Mouse (Mus musculus): ENCODE measurements around the gene Dnaaf2. TPM values are rescaled to one million over a fixed set of nuclear protein-coding genes. Genes with fewer than 3 reads are reported as not detected.
"Not testable (repeated sequence)": the region's sequence is repeated elsewhere in the genome, so short reads cannot be mapped to it uniquely, and the experiment has no call there.

The Dnaaf2 gene
- total RNA-seq, 4 experiments from 2014 or later = 0.57 to 0.73 (median 0.65) TPM

DNA sequence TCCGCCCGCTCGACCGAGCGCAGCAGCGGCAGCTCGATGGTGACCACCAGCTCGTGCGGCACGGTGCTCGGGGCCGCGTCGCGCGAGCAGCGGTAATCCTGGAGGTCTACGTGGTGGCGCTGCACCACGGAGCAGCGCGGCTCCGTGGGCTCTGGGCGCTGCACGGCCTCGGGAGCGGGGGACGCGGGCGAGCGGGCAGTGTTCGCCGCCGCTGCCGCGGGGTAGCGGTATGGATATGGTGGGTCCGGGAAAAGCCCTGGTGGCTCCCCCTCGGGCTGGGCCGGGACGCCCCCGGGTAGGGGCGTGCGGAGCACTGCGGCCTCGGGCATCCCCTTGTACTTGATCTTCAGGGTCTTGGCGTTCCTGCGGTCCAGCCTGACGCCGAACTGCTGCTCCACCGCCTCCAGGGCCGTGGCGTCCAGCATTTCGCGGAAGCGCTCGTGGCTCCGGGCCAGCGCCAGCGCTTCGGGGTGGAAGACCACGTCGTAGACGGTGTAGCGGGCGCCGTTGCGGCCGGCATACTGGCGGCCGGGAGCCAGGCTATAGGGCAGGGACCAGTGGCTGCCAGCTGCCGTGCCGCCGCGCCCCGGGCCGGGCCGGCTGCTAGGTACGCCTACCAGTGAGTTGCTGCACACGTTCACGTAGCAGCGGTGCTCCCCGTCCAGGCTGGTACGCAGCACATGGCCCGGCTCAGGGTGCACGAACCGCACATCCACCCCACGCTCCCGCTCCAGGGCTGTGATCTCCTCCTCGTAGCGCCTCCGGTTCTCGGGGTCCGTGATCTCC is 658 bp downstream of the Dnaaf2 start:
- DNase-seq (ENCODE audit: low spot score) = peak; percentile 50

DNA sequence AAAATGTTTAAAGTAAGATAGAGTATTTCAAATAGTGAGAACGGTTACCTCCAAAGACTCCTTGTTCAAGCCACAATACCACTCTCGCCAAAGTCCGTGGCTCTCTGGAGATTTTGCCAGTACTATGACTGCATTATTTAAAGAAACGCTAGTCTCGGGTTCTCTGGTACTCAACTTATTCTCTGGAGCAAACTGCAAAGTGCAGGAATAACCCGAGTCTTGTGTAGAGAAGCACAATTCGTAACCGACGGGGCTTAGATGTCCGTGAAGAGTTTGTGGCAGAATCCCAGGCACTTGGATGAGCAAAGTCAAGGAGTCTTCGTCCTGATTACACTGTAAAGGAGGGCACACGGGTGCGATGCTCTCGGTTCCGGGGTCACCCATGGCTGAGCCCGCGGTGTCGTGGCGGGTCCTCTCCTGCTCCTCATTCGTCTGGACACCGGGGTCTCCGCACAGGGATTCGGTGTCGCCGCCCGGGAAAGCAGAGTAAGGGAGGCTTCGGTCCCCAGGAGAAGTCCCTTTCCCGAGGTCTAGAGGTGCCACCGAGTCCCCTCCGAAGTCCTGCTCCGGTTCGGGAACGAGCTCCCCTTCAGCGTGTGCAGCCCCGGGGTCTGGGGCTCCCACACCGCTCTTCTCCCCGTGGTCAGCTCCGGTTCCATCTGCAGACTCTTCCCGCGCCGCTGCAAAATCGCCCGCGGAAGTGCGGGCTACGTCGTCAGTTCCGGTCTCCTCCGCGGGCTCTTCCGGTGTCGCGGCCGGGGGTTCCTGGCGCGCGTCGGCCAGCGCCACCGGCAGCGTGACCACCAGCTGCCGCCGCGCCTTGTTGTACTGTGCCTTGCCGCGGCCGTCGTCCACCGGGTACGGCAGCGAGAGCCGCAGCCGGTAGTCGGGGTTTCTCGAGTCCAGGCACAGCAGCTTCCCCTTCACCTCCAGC is 1.5 kb downstream of the Dnaaf2 start, which contains the start of gene Gm49383:
Gm49383 (minus strand) TSS at position 661 of the 934 bp plus-strand sequence.
- peak; percentile 60 for DNase-seq (ENCODE audit: low spot score)

DNA sequence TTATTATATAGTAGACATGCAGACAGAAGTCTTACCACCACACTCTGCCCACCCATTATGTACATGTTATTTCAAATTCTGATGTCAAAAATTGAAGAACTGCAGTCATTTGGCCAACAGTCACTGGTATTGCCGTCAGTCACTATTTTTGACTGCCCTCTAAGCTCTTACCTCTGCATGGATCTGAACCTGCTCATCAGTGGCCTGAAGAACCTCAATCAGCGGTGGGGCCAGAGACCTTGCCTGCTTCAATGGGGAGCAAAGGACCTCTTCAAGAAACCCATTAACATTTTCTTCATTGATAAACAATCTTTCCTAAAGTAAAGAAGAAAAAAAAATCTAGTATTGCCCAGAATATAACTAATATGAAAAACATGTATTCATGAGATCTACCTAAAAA is 5.6 kb downstream of the Dnaaf2 start:
- no peak for DNase-seq (ENCODE audit: low spot score)

DNA sequence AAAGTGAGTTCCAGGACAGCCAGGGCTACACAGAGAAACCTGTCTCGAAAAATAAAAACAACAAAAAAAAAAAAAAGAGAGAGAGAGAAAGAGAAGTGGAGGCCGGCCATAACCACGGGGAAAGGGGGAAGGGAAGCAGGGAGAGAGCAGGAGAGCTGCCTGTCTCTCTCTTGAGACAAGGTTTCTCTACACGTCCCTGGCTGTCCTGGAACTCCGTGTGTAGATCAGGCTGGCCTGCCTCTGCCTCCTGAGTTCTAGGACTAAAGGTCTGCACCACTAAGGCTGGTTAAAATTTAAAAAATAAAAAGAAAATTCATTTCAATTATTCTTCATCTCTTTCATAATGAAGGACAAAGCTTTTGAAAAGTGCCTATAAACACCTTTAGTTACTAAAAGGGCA is 6.8 kb downstream of the Dnaaf2 start:
- no peak for DNase-seq (ENCODE audit: low spot score)

DNA sequence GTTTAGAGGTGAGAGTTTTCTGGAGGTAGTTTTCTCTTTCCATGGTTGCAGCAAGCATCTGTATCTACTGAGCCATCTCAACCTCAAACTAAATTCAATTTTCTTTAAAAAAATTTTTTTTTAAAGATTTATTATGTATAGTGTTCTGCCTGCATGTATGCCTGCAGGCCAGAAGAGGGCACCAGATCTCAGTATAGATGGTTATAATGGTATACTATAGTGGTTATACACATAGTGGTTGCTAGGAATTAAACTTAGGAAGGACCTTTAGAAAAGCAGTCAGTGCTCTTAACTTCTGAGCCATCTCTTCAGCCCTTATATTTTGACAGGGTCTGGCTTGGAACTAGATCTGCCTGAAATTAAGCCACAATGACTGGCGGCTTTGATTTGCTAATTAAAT is 7.7 kb downstream of the Dnaaf2 start:
- no peak for DNase-seq (ENCODE audit: low spot score)

DNA sequence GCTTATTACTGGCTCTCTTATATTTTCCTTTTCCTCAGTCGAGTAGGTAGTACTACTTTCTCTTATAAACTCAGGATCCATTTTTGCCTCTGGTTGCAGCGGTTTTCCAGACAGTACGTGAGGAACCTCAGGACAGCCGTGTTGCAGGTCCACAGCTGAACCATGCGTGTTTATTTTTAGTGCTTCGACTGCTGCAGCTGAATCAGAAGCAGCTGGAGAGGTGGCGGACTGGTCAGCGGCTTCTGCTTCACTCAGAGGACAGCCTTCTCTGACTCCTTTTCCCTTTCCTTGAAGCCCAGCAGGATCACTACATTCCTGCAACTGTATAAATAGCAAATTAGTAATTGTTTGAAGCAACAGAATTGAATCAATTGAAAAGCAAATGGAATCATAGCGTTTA is 8.2 kb downstream of the Dnaaf2 start:
- no peak for DNase-seq (ENCODE audit: low spot score)

DNA sequence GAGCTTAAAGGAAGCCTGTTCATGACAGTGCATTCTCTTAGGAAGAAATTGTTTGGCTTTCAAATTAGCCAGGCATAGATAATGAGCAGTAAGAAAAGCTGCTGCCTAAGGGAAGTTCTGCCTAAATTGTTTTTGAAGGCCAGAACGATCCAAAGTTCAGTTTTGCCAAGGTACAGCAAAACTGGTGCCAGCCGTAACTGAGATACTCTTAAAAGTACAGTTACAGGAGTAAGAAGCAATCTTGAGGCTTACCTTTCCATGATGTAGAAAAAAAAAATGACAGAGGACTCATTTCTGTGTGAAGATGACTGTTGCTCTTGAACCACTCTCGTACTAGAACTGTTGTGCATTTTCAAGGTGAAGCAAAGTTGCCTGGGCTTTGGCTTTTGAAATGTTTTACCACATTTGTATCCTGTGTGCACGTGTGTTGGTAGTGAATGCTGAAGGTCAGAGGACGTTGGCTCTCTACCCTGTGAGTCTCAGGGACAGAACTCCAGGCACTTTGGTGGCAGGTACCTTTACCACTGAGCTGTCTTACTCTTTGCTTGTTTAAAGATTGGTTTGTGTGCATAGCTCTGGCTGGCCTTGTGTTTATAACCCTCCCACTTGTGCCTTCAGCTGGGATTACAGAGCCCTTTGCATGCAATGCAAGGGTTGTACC is 11.3 kb downstream of the Dnaaf2 start:
- no peak for DNase-seq (ENCODE audit: low spot score)

DNA sequence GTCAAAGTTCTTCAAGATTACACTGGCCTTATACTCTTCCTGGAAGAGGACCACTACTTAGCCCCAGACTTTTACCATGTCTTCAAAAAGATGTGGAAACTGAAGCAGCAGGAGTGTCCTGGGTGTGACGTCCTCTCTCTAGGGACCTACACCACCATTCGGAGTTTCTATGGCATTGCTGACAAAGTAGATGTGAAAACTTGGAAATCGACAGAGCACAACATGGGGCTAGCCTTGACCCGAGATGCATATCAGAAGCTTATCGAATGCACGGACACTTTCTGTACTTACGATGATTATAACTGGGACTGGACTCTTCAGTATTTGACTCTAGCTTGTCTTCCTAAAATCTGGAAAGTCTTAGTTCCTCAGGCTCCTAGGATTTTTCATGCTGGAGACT is 12.9 kb downstream of the Dnaaf2 start:
- DNase-seq (ENCODE audit: low spot score) = no peak

DNA sequence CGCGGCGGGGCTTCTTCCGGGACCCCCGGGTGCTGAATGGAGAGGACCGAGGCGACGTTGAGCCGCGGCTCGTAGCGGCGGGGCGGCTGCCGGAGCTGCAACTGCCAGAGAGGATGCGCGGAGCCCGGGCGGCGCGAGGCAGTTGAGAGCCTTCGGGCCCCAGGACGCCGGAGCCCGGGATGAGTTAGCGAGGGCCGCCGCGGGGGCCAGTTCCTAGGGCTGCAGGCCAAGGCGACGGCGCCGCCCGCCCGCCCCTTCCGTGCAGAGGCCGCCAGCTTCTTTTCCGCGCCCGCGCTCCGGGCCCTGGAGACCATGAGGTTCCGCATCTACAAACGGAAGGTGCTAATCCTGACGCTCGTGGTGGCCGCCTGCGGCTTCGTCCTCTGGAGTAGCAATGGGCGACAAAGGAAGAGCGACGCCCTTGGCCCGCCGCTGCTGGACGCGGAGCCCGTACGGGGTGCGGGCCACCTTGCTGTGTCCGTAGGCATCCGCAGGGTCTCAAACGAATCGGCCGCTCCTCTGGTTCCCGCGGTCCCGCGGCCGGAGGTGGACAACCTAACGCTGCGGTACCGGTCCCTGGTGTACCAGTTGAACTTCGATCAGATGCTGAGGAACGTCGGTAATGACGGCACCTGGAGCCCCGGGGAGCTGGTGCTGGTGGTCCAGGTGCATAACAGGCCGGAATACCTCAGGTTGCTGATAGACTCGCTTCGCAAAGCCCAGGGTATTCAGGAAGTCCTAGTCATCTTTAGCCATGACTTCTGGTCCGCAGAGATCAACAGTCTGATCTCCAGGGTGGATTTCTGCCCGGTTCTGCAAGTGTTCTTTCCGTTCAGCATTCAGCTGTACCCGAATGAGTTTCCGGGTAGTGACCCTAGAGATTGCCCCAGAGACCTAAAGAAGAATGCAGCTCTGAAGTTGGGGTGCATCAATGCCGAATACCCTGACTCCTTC is 13.6 kb downstream of the Dnaaf2 start:
- DNase-seq (ENCODE audit: low spot score) = peak; percentile 50

DNA sequence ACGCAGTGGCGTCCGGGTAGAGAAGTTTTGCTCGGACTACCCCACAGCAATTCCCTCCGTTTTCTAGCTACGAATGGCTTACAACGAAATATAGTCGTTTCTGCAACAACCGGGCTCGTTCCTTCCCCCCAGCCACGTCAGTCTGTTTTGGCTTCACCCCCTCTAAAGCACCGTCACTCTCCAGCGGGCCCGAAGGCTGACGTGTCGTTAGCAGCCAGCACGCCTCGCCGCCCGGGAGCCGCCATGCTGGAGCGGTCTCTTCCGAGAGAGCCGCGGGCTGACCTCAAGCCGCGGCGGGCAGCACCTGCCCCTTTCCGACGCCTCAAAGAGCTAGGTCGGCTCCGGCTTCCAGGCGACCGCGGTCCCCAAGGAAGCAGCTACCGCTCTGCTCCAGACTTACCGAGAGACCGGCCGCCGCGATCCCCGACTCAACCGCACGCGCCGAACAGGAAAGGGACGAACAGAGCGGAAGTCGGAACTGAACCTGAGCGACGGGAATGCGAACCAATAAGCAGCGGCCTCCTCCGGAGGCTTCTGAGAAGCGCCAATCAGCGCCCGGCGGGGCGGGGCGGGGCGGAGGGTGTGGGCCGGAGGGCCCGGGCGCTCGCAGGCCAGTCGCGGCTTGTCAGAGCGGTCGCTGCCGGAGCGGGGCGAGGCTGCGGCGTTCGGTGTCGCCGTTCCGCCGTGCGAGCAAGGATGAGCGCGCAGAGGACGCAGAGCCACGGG is 14.5 kb downstream of the Dnaaf2 start, which contains the start of the genes Rpl36al and Mgat2:
Rpl36al (minus strand) TSS at position 501 of the 726 bp plus-strand sequence.
Mgat2 (plus strand) TSS at position 575 of the 726 bp plus-strand sequence.
- DNase-seq (ENCODE audit: low spot score) = peak; percentile 97

DNA sequence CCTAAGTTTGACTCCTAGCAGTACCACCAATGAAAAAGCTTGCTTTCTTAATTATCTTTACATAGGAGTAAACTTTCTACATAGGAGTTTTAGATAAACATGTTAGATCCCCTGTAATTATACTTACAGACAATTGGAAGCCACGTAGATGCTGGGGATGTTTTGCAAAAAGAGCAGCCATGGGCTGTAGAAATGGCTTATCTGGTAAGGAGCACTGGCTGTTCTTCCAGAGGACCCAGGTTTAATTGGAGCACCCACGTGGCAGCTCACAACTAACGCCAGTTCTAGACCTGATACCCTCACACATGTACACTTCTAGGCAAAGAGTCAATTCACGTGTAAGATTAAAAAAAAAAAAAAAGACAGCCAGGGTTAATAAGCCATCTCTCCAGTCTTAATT is 16.4 kb downstream of the Dnaaf2 start:
- DNase-seq (ENCODE audit: low spot score) = no peak

DNA sequence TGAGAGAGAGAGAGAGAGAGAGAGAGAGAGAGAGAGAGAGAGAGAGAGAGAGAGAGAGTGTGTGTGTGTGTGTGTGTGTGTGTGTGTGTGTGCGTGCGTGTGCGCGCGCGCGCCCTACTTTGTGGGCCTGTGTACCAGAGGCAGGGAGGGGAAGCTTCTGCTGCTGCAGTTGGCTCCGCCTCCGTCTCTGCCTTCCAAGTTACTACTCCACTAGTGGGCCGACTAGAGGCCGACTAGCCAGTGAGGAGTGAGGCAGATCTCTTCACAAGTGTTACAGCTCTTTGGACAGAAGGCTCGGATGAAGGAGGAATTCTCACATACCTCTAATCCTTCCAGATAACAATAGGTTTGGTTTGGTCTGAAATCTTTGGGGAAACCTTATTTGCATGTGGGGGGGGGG is 18.9 kb downstream of the Dnaaf2 start:
- no peak for DNase-seq (ENCODE audit: low spot score)

DNA sequence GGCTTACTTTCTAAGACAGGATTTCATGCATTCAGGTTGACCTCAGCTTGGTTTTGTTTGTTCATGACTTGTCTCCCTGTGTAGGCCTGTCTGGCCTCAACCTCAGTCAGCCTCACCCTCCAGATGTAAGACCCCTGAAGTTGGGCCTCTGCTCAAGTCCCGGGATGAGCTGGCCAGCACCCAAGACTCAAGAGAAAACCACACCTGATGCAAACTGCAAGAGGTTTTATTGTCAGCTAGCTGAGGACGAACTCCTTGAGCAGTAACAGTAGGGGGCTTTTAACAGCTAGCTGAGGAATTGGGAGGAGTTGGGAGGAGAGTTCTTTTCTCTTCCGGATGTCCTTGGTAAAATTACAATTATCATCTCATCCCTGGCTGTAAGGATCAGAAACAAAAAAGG is 20.7 kb downstream of the Dnaaf2 start:
- DNase-seq (ENCODE audit: low spot score) = no peak

DNA sequence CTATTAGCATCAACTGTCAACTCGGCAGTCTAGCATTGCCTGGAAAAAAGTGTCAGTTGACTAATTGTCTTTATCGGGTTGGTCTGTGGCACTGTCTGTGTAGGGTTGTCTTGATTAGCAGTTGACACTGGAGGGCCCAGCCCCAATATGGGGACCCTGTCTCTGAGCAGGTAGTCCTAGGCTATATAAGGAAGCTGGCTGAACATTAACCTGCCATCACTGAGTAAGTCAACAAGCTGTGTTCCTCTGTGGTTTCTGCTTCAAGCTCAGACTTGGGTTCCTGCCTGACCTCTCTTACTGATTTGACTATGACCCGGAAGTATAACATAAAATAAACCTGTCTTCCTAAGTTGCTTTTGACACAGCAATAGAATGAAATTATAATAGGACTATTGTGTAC is 22.3 kb downstream of the Dnaaf2 start:
- no peak for DNase-seq (ENCODE audit: low spot score)

DNA sequence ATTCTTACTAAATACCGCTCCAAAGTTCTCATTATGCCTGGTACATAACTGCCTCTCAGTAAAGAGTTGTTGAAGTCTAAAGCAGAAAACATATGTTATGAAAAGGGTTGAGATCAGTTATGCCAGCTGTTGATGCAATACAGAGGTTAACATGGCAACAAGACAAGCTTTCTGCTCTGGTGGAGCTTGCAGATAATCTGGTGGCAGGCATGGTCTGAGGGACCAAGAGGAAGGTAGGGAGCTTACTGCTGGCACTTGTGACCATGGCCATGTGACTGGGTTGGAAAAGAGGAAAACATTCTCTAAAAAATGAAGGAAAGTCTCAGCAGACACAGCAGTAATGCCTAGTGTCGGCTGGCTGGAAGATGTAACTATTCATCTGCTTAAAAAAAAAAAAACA is 26.9 kb downstream of the Dnaaf2 start:
- DNase-seq (ENCODE audit: low spot score) = no peak

DNA sequence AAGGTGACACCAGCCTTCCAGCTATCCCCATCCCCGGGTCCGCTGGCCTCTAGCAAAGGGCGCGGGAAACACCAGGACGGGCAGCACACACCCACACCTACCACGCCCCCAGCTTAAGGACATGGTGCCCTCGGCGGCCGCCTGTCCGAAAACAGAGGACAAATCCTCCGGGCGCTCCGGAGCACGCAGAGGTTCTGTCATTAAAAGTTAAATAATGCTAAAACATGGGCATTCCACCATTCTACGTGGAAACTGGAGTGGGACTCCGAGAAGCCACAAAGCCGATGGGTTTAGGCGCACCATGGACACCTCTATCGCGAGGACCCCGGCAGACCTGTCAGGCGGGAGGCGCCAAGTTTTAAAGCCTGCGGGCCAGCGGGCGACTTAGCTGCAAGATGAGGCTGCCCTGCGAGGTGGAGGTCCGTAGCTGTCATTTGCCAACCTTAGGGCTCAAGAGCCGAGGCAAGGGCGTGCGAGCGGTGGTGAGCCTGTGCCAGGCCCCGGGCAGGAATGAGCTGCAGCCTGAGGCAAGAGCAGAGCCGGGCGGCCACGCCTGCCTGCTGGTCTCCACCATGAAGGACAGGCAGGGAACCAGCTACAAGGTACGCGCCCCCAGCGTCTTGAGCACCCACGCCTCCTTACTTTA is 29.6 kb downstream of the Dnaaf2 start, which contains the start of gene Lrr1:
Lrr1 (plus strand) TSS at position 354 of the 646 bp plus-strand sequence.
- DNase-seq (ENCODE audit: low spot score) = peak; percentile 78

DNA sequence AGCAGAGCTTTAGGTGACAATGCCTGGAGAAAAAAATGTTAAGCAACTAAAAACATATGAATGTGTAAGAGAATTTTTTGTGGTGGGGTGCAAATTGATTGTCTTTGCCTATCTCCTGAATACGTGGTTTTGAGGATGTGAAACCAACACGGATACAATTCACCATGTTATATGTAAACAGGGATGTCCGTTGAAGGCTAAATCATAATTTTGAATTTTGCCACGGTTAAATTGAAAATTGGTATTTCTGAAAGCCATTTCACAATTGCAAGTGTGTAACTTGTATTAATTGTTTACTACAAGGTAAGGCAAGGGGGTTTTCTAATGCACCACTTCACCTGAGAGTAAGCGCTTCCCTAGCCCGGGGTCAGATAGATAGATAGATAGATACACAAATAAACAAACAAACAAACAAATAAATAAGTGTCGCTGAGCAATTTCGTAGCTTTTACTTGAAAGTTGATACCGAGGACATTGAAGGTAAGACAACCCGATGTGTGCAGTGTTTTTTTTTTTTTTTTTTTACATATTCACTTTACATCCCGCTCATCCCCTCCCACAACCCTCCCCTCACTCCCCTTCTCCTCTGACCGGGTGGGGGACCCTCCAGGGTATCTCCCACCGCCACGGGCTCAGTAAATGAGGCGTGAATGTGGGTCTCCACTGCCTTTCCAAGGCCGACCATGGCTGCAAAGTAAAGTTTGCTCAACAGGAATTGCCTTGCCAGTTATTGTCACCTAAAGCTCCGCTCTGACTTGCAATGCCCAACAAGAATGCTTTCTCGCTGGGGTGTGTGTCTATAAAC is 30.4 kb downstream of the Dnaaf2 start:
- no peak for DNase-seq (ENCODE audit: low spot score)

DNA sequence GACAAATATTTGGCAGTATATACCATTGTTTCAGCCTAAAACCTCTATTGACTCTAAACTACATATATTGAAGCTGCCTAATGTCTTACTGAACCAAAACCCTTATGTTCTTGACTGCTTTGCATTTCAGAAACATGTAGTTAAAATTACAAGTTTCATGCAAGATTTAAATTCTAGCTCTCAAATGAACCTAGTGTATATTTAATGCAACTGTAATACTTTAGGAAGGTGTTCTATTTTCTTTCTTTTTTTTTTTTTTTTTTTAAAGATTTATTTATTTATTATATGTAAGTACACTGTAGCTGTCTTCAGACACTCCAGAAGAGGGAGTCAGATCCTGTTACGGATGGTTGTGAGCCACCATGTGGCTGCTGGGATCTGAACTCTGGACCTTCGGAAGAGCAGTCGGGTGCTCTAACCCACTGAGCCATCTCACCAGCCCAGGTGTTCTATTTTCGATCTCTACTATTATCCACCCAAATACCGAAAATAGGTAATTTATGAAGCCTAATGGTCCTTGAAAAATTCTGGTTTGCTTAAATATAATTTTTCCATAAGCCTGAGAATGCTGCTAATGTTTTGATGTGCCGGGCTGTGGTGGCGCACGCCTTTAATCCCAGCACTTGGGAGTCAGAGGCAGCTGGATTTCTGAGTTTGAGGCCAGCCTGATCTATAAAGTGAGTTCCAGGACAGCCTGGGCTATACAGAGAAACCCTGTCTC is 31.2 kb downstream of the Dnaaf2 start:
- DNase-seq (ENCODE audit: low spot score) = not testable (repeated sequence)

Measured in heart, adult 8-10 months (tissue).